Mouse (Mus musculus): ENCODE results near the gene Rgs6.

Gene Rgs6

DNA sequence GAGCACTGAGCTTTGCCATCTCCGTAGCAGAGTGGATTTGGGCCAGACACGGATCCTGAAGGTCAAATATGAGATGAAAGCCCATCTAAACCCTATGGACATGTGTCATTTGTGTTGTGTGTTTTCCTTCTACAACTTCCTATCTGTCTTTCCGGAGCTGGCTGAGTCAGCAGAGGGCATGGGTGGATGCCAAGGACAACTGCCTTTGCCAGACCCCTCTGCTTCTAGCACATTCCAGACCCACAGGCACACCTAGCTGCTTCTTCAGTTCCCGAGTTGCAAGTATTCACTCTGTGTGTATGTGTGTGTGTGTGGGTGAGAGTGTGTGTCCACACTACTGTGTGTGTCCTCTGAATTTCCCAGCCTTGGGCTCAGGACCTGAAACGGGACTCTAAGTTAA is 547.9 kb downstream of the Rgs6 start:
- DNase-seq (ENCODE audit: low spot score) = no peak

DNA sequence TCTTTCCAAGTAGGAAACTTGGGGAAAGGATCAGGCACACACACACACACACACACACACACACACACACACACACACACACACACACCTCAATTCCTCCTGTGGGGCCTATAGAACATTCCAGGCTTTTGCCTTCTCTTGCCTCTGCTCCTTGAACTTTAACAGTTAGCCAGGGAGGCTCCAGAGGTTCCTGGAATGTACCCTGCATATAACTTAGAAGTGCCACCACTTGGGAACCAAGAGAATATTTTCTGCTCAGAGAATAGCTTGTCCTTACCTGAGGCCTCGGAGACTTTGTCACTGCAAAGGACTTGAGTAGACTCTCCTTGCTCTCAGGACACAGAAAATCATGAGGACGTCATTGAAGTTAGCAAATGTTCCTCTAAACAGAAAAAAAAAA is 548.4 kb downstream of the Rgs6 start:
- DNase-seq (ENCODE audit: low spot score) = no peak

DNA sequence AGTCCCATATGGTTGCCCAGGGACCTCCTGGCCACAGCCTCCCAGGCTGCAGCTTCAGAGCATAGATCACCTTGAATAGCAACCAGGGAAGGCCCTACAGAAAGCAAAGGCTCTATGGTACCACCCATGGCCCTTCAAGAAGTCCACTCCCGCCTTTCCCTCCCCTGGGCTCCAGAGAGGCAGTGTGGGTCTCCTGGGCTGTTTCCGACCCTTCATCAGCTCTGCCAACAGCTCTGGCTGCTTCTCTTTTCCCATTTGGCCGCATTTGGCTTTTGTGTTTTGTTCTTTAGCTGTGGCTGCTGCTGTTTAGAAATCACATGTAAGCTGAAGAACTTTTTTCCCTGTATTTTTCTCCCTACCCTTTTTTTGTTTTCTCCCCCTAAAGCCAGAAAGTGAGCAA is 548.9 kb downstream of the Rgs6 start:
- no peak for DNase-seq (ENCODE audit: low spot score)

DNA sequence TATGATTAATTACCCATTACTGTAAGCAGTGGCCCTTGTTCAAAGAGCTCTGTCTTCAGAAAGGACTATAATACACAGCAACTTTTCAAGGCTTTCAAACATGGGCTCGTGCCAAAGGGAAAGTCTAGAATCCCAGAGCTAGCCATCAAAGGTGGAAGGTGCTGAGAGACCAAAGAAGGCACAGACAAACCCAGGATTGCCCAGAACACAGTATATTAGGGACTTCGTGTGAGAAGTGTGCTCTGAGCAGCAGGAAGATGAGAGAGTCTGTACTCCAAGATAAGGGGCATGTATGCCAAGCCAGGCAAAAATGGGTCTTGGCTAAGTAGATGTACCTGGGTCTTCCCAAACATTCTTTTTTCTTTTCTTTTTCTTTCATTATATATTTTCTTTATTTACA is 553.1 kb downstream of the Rgs6 start:
- no peak for DNase-seq (ENCODE audit: low spot score)

DNA sequence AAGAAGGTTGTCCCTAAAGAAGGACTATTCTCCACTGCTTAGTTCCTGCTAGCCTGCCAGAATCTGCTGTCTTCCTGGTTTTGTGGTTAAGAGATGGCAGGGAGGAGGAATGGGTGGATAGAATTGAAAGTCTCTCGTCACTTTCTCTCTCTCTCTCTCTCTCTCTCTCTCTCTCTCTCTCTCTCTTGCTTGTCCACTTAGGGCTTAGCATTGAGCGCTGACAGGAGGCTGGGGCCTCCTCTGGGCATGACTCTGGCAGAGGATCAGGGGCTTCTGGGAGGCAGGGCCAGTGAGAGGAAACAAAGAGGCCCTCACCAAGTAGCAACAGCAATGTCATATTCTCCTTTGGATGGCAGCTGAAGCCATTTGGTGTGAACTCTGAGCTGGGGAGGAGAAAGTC is 554.4 kb downstream of the Rgs6 start:
- no peak for DNase-seq (ENCODE audit: low spot score)

DNA sequence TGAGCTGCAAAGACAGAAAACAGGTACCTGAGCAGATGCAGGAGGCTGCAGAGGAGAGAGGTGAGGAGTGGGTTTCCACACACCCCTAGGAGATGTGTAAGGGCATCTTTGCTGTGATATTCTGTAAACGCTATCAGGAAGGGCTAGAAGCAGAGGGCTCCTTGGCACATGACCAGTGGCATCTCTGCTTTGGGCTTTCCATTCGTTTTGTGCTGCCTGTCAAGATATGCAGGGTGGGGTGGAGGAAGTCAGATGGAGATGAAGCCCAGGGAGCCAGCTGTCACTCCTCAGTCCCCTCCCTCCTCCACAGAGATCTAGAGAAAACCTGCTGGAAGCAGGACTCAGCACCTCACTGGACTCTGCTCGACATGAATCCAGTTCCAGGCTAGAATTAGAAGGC is 555.0 kb downstream of the Rgs6 start:
- no peak for DNase-seq (ENCODE audit: low spot score)

DNA sequence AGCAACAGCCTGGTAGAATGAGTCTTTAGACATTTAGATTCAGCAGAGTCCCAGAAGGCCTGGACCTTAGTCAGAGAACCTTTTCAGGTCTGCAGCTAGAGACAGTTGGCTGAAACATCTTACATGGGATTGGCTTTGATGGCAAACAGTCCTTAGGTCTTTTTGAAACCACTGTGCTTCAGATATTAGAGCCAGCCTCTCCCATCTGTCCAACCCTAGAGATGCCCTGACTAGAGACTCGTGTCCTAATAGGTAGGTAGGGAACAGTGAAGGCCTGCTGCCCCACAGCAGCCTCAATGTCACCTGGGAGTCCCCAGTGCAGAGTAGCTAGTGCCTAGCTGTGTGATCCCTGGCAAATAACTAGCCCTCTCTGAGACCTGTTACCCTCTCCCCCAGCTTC is 555.5 kb downstream of the Rgs6 start:
- no peak for DNase-seq (ENCODE audit: low spot score)

DNA sequence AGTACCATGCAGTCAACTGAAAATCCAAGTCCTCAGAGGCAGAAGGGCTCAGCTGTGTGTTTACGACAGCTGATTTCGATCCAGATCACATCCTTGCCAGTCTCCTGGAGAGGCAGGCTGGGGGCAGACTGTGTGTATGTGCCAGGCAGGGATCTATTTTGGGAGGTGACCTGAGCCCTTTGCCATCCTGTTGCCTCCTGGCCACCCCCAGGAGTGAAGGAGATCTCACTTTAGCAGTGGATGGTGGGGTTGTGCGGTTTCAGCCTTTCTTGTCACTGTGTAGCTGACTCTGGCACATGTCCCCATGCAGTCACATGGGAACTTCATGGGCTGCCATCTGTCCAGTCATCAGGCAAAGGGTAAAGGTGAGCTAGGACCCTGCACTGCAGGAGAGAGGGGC is 557.0 kb downstream of the Rgs6 start:
- no peak for DNase-seq (ENCODE audit: low spot score)

DNA sequence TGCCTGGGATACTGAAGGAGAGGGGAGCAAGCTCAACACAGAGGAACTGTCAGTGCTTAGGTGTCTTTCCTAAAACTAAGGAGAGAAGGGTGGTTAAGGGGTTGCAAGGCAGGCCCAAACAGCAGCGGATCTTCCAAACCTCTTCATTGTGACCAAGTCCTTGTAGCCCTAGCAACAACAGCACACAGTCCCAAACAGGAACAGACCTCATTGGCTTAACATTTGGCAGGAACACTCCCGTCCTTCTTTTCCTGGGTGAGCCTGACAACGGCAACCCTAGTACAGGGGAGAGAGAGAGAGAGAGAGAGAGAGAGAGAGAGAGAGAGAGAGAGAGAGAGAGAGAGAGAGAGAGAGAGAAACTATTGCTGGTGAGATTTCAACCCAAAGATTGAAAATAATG is 557.8 kb downstream of the Rgs6 start:
- DNase-seq (ENCODE audit: low spot score) = no peak

DNA sequence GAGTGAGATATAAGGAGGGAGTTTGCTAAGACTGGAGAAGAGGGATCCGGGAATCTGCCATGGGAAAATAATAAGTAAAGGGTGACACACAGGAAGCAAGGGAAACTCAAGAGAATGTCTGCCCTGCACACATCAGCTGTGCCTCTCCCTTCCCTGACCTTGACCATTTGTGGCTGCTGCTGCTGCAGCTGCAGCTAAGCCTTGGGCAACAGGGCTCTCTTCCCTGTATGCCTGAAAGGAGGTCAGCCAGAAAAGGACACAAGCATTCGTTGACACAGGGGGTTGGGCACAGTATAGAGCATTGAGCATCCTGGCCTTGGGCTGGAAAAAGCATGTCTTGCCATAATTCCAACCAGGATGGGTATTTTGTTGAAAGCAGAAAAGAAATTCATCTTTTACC is 558.8 kb downstream of the Rgs6 start:
- no peak for DNase-seq (ENCODE audit: low spot score)

DNA sequence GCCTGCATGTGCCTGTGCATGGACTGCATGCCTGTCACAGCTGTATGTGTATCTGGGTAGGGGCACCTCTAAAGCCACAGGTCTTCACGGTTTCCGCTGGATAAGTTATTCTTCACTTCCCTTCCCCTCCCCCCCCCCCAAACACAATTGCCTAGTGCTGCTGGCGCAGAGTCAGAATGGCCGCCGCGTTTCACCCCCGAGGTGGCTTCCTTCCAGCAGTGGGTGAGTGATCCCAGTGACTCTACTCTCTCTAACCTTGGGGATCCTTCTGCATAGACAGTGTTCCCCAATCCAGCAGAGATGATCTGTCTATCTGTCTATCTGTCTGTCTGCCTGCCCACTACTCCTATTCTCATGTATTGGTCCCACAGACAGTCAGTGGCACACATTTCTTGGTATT is 561.9 kb downstream of the Rgs6 start:
- no peak for DNase-seq (ENCODE audit: low spot score)

DNA sequence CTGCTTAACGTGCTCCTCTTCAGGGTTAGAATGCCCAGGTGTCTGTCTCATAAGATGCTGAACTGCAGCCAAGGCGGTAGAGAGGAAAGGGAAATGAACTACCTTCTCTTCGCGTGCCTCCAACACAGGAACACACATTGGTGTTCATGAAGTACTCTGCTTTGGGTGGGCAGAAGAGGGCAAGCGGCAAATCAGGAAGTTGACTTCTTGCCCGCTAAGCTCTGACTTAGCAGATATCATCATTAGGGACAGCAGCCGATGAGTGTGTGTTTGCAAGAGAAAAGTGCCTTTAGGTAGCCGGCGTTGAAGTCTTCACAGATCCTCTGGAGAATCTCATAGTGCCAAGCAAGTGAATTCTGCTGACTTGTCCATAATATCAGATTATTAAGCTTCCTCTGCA is 562.7 kb downstream of the Rgs6 start:
- no peak for DNase-seq (ENCODE audit: low spot score)

DNA sequence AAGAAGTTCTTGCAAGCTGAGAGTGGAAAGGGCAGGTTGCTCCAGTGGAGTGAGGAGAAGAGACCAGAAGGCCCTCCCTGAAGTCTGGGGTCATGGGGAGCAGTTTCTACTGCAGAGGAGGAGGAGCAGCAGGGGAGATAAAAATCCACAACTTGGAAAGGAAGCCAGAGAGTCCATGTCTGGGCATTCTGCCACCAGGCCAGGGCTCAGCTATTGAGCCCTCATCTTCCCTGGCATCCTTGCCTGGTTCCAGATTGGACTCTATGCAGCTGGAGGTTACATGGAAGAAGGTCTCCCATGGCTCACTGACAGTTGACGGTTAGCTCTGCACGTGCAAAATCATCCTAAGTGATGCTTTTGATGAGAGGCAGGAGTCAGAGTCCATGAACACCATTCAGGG is 563.4 kb downstream of the Rgs6 start:
- no peak for DNase-seq (ENCODE audit: low spot score)

DNA sequence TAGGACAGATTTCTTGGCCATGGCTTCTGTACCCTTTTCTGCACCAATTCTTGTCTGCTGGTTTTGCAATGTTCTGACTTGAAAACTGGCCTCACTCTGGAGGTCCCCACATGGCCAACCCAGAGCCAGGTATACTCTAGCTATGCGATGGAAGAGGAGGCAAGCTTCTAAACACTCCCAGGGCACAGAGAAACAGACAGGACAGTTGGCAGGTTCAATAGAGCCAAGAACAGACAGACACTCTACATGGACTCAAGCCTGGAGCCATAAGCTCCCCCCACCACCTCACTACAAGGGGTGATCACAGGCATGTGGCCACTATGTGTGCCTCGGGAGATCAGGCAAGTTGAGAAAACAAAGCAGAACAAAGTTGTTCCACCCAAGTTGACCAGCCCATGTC is 572.1 kb downstream of the Rgs6 start:
- DNase-seq (ENCODE audit: low spot score) = no peak

DNA sequence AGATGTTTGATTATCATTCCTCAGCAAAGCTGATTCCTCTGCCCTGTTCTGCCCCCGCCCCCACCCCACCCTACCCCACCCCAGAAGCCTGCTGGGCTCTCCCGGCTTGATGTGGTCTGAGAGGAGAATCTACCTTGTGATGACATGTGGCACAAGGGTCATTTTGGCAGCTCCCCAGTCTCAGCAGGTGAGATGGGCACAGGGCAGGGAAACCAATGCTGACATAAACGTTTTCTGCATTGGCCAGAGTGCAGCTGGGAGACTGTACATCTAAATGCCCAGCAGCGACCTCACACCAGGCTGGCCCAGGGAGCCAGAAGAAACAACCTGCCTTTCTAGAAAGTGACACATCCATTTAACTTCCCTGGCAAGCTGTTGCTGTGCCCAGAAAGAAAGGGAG is 572.6 kb downstream of the Rgs6 start:
- no peak for DNase-seq (ENCODE audit: low spot score)

DNA sequence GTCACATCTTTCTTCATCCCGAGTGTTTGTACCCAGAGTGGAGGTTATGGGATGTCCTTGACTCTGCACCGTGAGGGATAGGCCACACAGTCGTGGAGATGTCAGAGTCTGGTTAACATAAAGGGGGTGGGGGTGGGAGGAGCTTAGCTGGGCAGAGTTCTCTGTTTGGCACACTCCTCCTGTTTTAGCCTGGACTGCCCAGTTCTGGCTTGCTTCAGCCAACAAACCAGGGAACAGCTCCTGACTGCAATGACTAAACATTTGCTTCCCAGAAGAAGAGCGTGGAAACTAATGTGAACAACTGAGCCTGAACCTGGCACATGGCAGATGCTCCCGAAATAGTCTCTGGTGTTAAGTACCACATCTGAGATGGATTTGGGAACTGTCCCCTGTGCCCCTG is 575.6 kb downstream of the Rgs6 start:
- DNase-seq (ENCODE audit: low spot score) = no peak

DNA sequence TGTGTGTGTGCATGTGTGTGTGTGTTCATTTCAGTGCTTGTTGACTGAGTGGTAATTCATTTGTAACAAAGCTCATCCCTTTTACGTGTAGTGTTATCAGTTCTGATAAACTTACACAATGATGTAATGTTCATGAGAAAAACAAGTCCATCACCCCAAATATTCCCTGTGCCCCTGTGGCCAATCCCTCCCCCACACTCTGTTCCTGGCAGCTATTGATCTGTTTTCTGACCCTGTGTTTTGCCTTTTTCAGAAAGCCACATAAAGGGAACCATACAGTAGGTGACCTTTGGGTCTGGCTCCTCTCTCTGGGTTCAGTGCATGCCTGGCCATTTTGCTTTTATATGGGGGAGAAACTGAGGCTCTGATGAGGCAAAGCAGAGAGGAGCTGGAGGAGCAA is 577.0 kb downstream of the Rgs6 start:
- DNase-seq (ENCODE audit: low spot score) = no peak

DNA sequence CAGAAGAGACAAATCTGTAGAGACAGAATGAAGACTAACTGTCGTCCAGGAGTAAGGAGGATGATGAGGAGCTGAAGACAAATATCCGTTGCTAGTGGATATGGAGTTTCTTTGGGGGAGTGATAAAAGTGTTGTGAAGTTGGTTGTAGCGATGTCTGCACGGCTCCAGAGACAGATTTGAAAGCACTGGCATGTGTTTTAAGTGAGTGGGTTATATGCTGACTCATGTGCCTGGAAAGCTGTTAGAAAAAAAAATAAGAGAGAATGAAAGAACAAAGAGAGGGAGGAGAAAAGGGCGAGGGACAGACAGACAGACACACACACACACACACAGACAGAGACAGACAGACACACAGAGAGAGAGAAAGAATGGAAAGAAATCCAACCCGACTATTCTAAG is 580.2 kb downstream of the Rgs6 start:
- no peak for DNase-seq (ENCODE audit: low spot score)

DNA sequence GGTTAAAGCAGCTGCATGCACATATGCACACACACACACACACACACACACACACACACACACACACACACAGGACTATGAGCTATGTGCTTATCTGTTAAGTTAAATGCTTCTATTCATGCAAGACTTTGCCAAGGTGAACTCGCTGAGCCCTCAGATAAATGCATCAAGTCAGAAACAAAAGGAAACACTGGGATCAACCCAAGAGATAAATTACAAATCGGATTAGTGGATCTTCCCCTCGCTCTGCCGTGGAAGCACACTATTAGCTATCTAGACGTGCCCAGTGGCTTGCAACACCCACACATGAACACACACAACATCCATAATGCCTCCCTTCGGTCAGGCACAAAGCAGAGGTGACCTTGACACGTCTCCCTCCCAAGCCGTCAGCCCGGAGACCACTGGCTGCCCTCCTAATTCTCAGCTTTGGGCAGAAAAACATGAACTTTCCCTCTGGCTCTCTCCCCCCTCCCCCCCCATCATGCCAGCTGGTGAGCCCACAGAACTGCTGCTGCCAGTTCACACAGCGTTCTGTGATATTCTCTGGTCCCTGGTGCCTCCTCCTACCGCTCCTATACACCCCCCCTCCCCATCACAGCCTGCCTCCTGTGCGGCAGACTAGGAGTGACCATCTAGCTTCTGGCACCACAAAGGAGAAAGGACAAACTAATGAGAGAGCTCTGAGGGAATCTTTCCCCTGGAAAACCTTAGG is 581.6 kb downstream of the Rgs6 start:
- no peak for DNase-seq (ENCODE audit: low spot score)

DNA sequence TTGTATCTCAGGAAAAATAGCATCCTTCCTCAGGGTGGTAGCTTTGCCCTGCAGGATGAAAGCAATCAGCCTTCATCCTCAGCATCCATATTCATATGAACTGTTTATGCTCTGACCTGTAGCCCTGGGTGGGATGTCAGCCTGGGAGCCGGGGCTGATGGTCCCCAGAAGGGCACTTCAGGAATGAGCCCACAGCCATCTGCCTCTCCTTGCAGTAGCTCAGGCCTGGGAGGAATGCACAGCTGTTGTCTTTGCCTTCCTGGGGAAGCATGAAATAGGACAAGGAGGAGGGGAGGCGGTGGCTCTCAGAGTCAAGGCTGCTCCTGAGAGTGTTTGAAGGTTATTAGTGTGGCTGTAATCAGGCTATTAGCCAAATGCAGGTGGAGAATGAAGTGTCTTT is 590.7 kb downstream of the Rgs6 start:
- DNase-seq (ENCODE audit: low spot score) = no peak

DNA sequence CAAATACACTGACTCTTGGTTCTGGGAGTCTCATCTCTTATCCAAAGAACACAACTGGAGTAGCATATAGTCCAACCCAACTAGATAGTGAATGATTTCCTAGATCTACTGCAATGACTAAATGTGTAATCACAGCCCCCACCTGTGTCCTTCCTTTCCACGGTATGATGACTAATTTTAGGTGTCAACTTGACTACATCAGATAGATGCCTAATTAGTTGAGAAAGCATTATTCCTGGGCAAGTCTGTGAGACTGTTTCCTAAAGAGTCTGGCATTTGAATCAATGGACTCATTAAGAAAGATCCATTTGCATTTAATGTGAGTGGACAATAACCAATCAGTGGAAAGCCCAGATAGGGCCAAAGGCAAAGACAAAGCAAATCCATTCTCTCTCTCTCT is 591.8 kb downstream of the Rgs6 start:
- DNase-seq (ENCODE audit: low spot score) = no peak

DNA sequence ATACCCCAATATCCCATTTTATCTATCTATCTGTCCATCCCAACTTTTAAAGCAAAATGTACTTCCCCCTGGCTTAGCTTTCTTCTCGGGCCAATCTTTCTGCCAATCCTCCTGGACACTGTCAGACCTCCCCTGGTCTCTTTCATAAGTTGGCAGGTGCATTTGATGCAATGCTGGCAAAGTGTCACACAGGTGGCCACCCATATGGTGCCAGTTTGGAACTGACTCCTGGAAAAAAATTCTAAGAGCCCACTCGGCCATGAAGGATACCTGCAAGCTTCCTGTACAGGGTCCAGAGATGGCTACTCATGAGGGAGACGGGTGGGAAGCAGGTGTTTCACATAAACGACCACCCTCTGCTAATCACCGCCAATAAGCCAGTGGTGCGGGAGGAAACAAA is 592.5 kb downstream of the Rgs6 start:
- no peak for DNase-seq (ENCODE audit: low spot score)

DNA sequence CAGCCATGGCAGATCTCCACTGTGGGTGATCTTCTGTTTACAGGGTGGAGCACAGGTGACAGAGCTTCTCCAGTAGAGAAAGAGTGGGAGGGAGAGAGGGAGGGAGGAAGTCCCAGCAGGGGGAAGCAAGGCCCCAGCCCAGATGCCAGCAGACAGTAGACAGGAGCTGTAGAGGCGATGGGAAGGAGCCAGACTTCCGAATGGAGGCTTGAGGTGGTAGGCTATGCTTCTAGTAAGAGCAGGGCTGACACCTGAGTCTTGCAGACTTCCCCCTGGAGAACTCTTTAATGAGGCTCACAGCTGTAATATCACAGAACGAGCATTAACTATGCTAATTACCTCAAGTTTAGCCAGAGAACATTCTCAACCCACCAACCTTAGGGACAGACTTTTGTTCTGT is 613.6 kb downstream of the Rgs6 start:
- DNase-seq (ENCODE audit: low spot score) = no peak

DNA sequence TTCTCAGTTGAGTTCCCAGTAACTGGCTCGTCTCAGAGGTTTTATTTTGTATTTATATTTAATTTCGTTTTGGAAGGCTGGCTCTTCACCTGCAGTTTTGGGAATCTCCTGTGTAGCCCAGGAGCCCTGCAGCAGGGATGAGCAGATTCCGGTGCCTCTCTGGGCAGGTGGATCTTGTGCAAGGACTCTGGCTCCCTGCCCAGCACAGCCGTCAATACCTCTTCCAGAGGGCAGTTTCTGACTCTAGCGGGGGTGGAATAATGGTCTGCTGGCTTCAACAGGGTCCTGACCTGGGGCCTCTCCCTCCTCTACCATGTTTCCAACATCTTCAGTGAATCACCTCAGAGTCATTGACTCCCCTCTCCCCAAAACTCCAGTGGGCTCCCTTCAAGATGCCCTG is 616.3 kb downstream of the Rgs6 start:
- DNase-seq (ENCODE audit: low spot score) = no peak

DNA sequence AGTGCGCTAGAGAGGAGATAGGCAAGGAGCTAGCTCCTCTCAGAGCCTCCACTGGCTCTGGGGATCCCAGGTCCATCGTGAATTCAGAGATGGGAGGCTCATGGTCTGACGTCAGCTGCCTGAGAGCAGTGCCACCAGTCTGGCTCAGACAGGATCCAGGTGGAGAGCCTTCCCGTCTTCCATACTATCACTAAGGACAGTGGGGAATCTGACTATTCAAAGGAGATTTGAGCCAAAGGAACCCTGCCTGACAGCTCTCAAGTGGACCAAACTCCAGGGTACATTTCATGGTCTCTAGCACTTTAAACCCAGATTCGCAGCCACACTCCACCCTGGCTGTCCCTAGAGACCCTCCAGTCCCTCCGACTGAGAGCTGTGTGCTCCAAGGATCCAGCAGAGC is 618.8 kb downstream of the Rgs6 start:
- no peak for DNase-seq (ENCODE audit: low spot score)
